Mouse (Mus musculus): Measurements from ENCODE around the gene Cdkl2. TPM values are rescaled to one million over a fixed set of nuclear protein-coding genes. Genes with fewer than 3 reads are reported as not detected.

Cdkl2 gene
- polyA plus RNA-seq, 1 experiment from 2014 or later, result 2.2 TPM

GRCm38 (mm10) chr5:91987799-91988198 lies 55.9 kb downstream of the Cdkl2 start:
- Histone ChIP-seq H3K4me2 (ENCODE audit: low read length) (no peak overlapping the region), H3K27ac (no peak overlapping the region), H3K9me3 (replicated peaks; ENCODE audit: low read length) (no peaks in the 10 kb centered on the region), H3K4me1 (replicated peaks; ENCODE audit: insufficient read depth, low read length) (no peaks in the 10 kb centered on the region), H3K9ac (ENCODE audit: low read depth, low read length) (no peak overlapping the region), H3K4me3 (replicated peaks; ENCODE audit: low read depth, low read length) (no peak overlapping the region), H3K36me3 (ENCODE audit: insufficient read depth, low read length) (no peaks in the 10 kb centered on the region), H3K27me3 (ENCODE audit: insufficient read depth, low read length) (no peaks in the 10 kb centered on the region)
- DNase-seq (ENCODE audit: low spot score), result no peak
- ATAC-seq (replicated peaks; ENCODE audit: low FRiP score, low read depth), result no peak
- no peak for TF ChIP-seq CTCF (IDR thresholded peaks at IDR 0.05; ENCODE audit: low read depth)
- WGBS, result 74% methylated on average over 2 of the region's 2 CpGs

GRCm38 (mm10) chr5:91987236-91987635 lies 56.4 kb downstream of the Cdkl2 start, which contains the start of gene Odaph:
Odaph (plus strand) TSS chr5:91987475.
- ATAC-seq (replicated peaks; ENCODE audit: low FRiP score, low read depth), result no peak
- no peaks in the 10 kb centered on the region for H3K4me1 ChIP-seq (replicated peaks; ENCODE audit: insufficient read depth, low read length)
- H3K27me3 ChIP-seq (ENCODE audit: insufficient read depth, low read length), result no peaks in the 10 kb centered on the region
- WGBS, result 75% methylated on average over 4 of the region's 4 CpGs
- H3K9me3 ChIP-seq (replicated peaks; ENCODE audit: low read length), result no peaks in the 10 kb centered on the region
- no peak for TF ChIP-seq CTCF (IDR thresholded peaks at IDR 0.05; ENCODE audit: low read depth)
- no peak within 1 kb of the TSS for H3K4me3 ChIP-seq (replicated peaks; ENCODE audit: low read depth, low read length)
- DNase-seq (ENCODE audit: low spot score), result no peak
- no peak within 1 kb of the TSS for H3K4me2 ChIP-seq (ENCODE audit: low read length)
- H3K27ac ChIP-seq, result no peak within 1 kb of the TSS
- no peak within 1 kb of the TSS for H3K9ac ChIP-seq (ENCODE audit: low read depth, low read length)
- no peaks in the 10 kb centered on the region for H3K36me3 ChIP-seq (ENCODE audit: insufficient read depth, low read length)

GRCm38 (mm10) chr5:91985721-91986120 lies 58.0 kb downstream of the Cdkl2 start:
- WGBS, result 77% methylated on average over 2 of the region's 2 CpGs

GRCm38 (mm10) chr5:91983490-91983889 lies 60.2 kb downstream of the Cdkl2 start:
- no peak for ATAC-seq (replicated peaks; ENCODE audit: low FRiP score, low read depth)
- 73% methylated on average over 2 of the region's 2 CpGs for WGBS

More at GRCm38 (mm10) chr5:91985721-91986120, 58.0 kb downstream of the Cdkl2 start:
- H3K27me3 ChIP-seq (ENCODE audit: insufficient read depth, low read length), result no peaks in the 10 kb centered on the region
- no peaks in the 10 kb centered on the region for H3K9me3 ChIP-seq (replicated peaks; ENCODE audit: low read length)
- no peak overlapping the region for H3K9ac ChIP-seq (ENCODE audit: low read depth, low read length)
- DNase-seq (ENCODE audit: low spot score) (no peak), ATAC-seq (replicated peaks; ENCODE audit: low FRiP score, low read depth) (no peak)
- no peak for TF ChIP-seq CTCF (IDR thresholded peaks at IDR 0.05; ENCODE audit: low read depth)
- no peaks in the 10 kb centered on the region for H3K36me3 ChIP-seq (ENCODE audit: insufficient read depth, low read length)
- no peak overlapping the region for H3K4me3 ChIP-seq (replicated peaks; ENCODE audit: low read depth, low read length)
- H3K27ac ChIP-seq, result no peak overlapping the region
- no peaks in the 10 kb centered on the region for H3K4me1 ChIP-seq (replicated peaks; ENCODE audit: insufficient read depth, low read length)
- no peak overlapping the region for H3K4me2 ChIP-seq (ENCODE audit: low read length)

GRCm38 (mm10) chr5:91981176-91981840 lies 62.4 kb downstream of the Cdkl2 start:
- no peak for ATAC-seq (replicated peaks; ENCODE audit: low FRiP score, low read depth)
- H3K4me1 ChIP-seq (replicated peaks; ENCODE audit: insufficient read depth, low read length), result no peaks in the 10 kb centered on the region
- no peak overlapping the region for H3K4me2 ChIP-seq (ENCODE audit: low read length)
- no peak overlapping the region for H3K9ac ChIP-seq (ENCODE audit: low read depth, low read length)
- H3K36me3 ChIP-seq (ENCODE audit: insufficient read depth, low read length), result no peaks in the 10 kb centered on the region
- H3K4me3 ChIP-seq (replicated peaks; ENCODE audit: low read depth, low read length), result no peak overlapping the region
- no peak overlapping the region for H3K27ac ChIP-seq
- no peaks in the 10 kb centered on the region for H3K27me3 ChIP-seq (ENCODE audit: insufficient read depth, low read length)
- no peak for DNase-seq (ENCODE audit: low spot score)
- H3K9me3 ChIP-seq (replicated peaks; ENCODE audit: low read length), result no peaks in the 10 kb centered on the region
- no peak for TF ChIP-seq CTCF (IDR thresholded peaks at IDR 0.05; ENCODE audit: low read depth)
- WGBS, result 87% methylated on average over 11 of the region's 11 CpGs

More at GRCm38 (mm10) chr5:91983490-91983889, 60.2 kb downstream of the Cdkl2 start:
- TF ChIP-seq CTCF (IDR thresholded peaks at IDR 0.05; ENCODE audit: low read depth), result no peak
- H3K9ac ChIP-seq (ENCODE audit: low read depth, low read length), result no peak overlapping the region
- no peak overlapping the region for H3K4me3 ChIP-seq (replicated peaks; ENCODE audit: low read depth, low read length)
- no peaks in the 10 kb centered on the region for H3K36me3 ChIP-seq (ENCODE audit: insufficient read depth, low read length)
- no peaks in the 10 kb centered on the region for H3K27me3 ChIP-seq (ENCODE audit: insufficient read depth, low read length)
- no peak overlapping the region for H3K4me2 ChIP-seq (ENCODE audit: low read length)
- no peak overlapping the region for H3K27ac ChIP-seq
- DNase-seq (ENCODE audit: low spot score), result no peak
- H3K4me1 ChIP-seq (replicated peaks; ENCODE audit: insufficient read depth, low read length), result no peaks in the 10 kb centered on the region
- H3K9me3 ChIP-seq (replicated peaks; ENCODE audit: low read length), result no peaks in the 10 kb centered on the region

GRCm38 (mm10) chr5:91977397-91977770 lies 66.3 kb downstream of the Cdkl2 start:
- Histone ChIP-seq H3K9me3 (replicated peaks; ENCODE audit: low read length) (no peaks in the 10 kb centered on the region), H3K4me1 (replicated peaks; ENCODE audit: insufficient read depth, low read length) (no peaks in the 10 kb centered on the region), H3K9ac (ENCODE audit: low read depth, low read length) (no peak overlapping the region), H3K27ac (no peak overlapping the region), H3K4me3 (replicated peaks; ENCODE audit: low read depth, low read length) (no peak overlapping the region), H3K27me3 (ENCODE audit: insufficient read depth, low read length) (no peaks in the 10 kb centered on the region), H3K36me3 (ENCODE audit: insufficient read depth, low read length) (no peaks in the 10 kb centered on the region), H3K4me2 (ENCODE audit: low read length) (no peak overlapping the region)
- WGBS, result 87% methylated on average over 2 of the region's 2 CpGs
- DNase-seq (ENCODE audit: low spot score), result no peak
- no peak for TF ChIP-seq CTCF (IDR thresholded peaks at IDR 0.05; ENCODE audit: low read depth)
- no peak for ATAC-seq (replicated peaks; ENCODE audit: low FRiP score, low read depth)

Data from kidney, postnatal 0 days (tissue).